Mouse (Mus musculus) embryo, embryonic 11 days (tissue): Measurements from ENCODE around the gene 6030445D17Rik.

Experiments
- DNase-seq: peaks from one replicate; pipeline ENCODE4 v3.0.0-alpha.2; 2015

The 6030445D17Rik gene

GRCm38 (mm10) chr4:136461206-136461605, 844 bp upstream of the 6030445D17Rik start:
- DNase-seq: no peak

DNA sequence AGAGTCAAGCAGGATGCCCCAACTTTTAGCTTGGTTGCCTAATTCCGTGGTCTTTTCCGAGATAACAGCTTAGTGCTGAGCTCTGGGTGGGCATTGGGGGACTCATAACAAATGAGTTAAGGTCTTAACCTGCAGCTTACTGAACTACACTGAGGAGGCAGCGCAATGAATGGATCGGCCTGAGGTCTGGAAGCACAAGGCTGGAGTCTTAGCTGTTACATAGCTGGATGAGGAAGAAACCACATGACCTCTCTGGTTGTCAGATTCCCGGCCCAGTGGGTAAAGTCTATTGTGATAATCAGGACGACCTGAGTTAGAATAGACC, 327 bp upstream of the 6030445D17Rik start:
- peak; percentile 33 for DNase-seq

- DNase-seq: peak; percentile 67
Measured at GRCm38 (mm10) chr4:136462839-136463178, 759 bp downstream of the 6030445D17Rik start.

- DNase-seq: no peak
Measured at GRCm38 (mm10) chr4:136463436-136463835, 1.4 kb downstream of the 6030445D17Rik start.

GRCm38 (mm10) chr4:136466226-136466625, 4.2 kb downstream of the 6030445D17Rik start:
- no peak for DNase-seq

DNA sequence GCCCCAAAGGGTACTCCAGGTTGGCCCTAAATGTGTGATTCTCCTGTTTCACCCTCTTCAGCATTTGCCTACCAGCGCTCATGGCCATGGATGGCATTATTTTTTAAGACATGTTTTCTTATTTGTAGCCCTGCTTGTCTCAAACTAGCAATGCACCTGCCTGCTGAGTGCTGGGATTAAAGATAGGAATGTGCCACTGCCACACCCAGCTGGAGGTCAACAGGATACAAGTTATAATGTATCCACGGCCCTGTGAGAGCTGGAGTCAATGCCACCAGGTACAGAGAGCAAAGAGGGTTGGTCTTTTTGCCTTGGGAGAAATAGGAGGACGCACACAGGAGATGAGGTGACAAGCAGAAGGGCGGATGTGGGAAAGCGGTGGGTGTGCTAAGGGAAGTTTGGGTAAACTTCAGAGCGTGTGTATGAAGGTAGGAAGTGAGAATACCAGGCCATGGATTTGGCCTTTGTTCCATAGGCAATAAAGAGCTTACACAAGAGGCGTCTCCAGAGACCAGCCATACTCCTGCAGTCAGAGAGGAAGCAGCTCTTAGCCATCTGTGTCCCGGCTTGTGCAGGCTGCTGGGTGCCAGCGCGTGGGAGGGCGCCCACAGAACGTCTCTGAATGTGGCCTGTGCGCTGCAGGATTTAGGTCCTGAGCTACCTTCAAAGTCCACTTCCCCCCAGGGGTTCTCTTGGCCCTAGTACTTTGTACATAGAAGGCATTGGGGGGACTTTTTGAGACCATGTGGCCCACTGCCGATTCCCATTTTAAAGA, 6.7 kb downstream of the 6030445D17Rik start:
- no peak for DNase-seq

DNA sequence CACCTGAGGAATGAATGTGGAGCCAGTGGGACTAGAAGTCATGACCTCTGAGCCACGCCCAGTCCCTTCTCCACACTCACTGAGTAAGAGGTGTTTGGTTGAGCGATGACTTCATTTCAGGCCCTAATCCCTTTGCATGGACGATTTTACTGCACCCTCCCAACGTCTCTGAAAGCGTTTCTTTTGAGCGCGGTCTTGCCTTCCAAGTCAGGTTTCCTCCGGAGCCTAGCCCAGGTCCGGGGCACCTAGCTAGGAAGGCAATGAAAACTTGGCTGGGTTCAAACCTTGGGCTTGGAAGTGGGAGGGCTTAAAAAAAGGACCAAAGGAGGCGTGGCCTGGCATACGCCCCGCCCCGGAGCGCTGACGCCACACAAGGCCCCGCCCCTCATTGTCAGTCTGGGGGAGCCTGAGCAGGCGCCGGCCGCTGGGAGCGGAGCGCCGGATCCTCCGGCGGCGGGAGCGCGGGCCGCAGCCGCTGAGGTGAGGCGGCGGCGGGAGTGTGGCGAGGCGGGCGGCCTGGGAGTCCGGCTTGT, 7.4 kb downstream of the 6030445D17Rik start, which contains the start of gene Luzp1:
Luzp1 (plus strand) TSS at position 391 of the 533 bp plus-strand sequence.
- DNase-seq: peak; percentile 94

GRCm38 (mm10) chr4:136469941-136470346, 7.9 kb downstream of the 6030445D17Rik start:
- peak; percentile 84 for DNase-seq

DNA sequence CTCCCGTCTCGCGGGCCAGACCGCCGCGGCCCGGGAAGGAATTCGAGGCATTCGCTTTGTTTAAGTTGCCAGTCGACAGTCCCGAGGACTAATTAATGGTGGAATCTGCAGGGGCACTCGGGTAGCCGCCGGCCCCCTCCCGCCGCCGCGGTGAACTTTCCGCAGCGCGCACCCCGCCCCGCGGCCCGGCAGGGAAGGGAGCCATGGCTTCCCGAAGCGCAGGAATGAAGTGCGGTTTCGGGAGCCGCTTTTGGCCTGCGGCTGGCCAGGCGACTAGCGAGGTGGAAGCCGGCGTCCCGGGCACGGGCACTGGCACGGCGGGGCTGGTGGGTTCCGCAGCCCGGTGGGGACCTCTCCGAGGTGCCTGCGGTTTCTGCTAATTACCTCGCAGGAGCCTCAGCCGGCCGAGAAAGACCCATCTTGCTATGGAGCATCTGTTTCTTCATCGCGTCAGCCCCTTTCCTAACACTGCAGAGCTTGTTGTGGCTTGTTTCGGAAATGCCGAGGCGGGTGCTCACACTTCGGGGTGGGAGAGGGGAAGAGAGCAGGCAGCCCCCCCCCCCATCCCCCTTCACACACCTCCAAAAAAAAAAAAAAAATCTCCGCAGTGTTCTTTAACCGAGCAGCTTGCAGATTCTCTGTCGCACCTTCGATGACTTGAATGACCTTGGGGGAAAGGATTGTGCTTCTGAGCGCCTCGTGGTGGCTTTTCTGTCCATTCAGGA, 8.5 kb downstream of the 6030445D17Rik start:
- peak; percentile 71 for DNase-seq

DNA sequence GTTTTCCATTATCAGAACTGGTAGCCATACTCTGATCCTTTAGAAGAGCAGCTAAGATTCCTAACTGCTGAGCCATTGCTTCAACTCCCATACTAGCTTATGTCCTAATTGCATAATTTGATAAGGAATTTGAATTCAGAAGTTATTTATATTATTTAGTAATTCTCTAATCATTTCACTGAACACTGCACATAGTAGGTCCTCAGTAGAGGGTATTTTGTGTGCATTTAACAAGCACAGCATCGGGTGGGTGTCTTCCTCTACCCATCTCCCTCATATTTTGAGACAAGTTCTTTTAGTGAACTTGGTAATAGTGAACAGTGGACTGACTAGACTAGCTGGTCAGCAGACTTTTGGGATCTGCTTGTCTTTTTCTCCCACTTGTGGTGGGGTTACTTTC, 14.6 kb downstream of the 6030445D17Rik start:
- DNase-seq: no peak

GRCm38 (mm10) chr4:136486549-136486948, 24.5 kb downstream of the 6030445D17Rik start:
- DNase-seq: no peak

DNA sequence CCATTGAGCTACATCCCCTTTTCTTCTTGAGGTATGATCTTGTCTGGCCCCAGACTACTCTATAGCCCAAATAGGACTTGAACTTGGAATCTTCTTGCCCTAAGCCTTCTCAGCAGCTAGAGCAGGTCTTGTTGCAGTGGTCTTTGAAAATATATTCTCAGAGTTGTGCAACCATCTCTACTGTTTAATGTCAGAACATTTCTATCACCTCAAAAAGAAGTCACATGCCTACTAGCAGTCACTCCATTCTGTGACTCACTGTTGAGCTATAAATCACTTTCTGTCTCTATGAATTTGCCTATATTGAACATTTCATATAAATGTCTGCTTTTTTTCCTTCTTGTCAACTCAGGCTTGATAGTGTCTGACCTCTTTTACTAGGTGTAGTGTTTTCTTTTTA, 33.9 kb downstream of the 6030445D17Rik start:
- no peak for DNase-seq

- no peak for DNase-seq
Measured at GRCm38 (mm10) chr4:136505426-136506215, 43.6 kb downstream of the 6030445D17Rik start.

- DNase-seq: no peak
Measured at GRCm38 (mm10) chr4:136509857-136510256, 47.8 kb downstream of the 6030445D17Rik start.

DNA sequence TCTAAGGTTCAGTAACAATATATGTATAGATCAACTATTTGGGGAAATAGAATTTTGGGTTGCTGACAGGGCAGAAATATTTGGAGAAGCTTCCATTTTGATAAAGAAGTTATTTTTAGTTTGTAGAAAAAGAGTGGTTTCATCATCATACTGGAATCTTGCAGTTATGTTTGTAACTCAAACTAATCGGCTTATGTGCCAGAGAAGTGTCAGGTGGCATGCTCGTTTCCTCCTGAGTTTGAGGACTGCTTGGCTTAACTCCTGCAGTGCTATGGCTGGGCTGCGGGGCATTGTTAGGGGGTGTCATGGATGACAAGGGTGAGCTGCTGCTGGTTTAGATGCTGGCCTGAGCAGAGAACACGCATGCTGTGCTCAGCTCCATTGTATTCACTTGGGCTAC, 49.7 kb downstream of the 6030445D17Rik start:
- no peak for DNase-seq

GRCm38 (mm10) chr4:136512905-136513304, 50.9 kb downstream of the 6030445D17Rik start:
- no peak for DNase-seq
